Mouse (Mus musculus): ENCODE measurements around the gene Gm11554. TPM values are rescaled to one million over a fixed set of nuclear protein-coding genes. Genes with fewer than 3 reads are reported as not detected.
"Not testable (repeated sequence)": the region's sequence is repeated elsewhere in the genome, so short reads cannot be mapped to it uniquely, and the experiment has no call there.

The Gm11554 gene
- polyA plus RNA-seq (2012; rRNA removed) = not detected in 2 replicates

DNA sequence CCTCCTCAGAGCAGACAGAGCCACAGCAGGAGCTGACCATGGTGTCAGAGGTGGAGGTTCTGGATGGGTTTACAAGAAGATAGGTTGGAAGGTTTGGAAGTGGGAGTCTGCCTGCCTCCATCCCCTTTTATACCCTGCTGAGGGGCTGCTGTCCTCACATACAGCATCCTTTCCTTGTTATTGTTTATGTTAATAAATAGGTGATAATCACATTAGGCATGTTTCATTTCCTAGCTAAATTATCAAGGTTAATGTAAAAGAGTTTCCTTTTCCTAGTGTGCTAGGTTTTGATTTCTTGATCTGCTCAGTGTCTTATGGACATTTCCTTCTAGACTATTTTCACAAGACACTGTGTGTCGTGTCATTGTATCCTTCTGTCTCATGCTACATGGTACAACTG, at the start of gene Gm11554:
Gm11554 (minus strand) TSS at position 101 of the 400 bp plus-strand sequence.
- WGBS = no CpG with 5 or more reads among the region's 1 CpGs
- H3K27me3 ChIP-seq (ENCODE audit: control insufficient read depth, insufficient read depth, low read length); H3K27ac ChIP-seq (ENCODE audit: insufficient read depth, low read length); H3K36me3 ChIP-seq (ENCODE audit: control insufficient read depth, insufficient read depth, low read length); H3K4me1 ChIP-seq (ENCODE audit: control insufficient read depth, insufficient read depth, insufficient read length); DNase-seq (ENCODE audit: low read depth in 1 of 2, low spot score in 2 of 2); H3K4me3 ChIP-seq (ENCODE audit: extremely low read depth, insufficient read depth, insufficient read length): not testable (repeated sequence)

DNA sequence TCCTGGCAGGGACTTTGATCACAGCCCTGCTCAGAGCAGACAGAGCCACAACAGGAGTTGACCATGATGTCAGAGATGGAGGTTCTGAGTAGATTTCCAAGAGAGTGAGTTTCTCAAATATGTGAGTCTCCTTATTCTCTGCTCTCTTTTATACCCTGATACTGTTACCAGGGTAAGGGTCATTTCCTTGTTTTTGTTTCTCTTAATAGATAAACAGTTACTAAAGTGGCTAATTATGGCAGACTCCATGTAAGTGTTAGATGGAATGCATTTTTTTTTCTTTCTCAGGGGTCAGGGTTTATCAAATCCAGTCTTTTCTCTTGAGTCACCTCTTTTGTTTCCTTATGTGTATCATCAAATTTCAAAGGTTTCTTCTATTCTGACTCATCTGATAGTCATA, 47.3 kb upstream of the Gm11554 start, which contains the start of gene Krtap4-16:
Krtap4-16 (minus strand) TSS at position 101 of the 400 bp plus-strand sequence.
- H3K27me3 ChIP-seq (ENCODE audit: control insufficient read depth, insufficient read depth, low read length) = no peaks in the 10 kb centered on the region
- DNase-seq (ENCODE audit: low read depth in 1 of 2, low spot score in 2 of 2) = no peak
- TF ChIP-seq CTCF (IDR thresholded peaks at IDR 0.05; ENCODE audit: extremely low read depth, insufficient read depth, insufficient read length, insufficient replicate concordance) (no peak), POLR2A (IDR thresholded peaks at IDR 0.05; ENCODE audit: low read depth, low read length) (no peak)
- H3K36me3 ChIP-seq (ENCODE audit: control insufficient read depth, insufficient read depth, low read length) = no peaks in the 10 kb centered on the region
- no peak within 1 kb of the TSS for H3K27ac ChIP-seq (ENCODE audit: insufficient read depth, low read length)
- no peak within 1 kb of the TSS for H3K4me3 ChIP-seq (ENCODE audit: extremely low read depth, insufficient read depth, insufficient read length)
- no peaks in the 10 kb centered on the region for H3K4me1 ChIP-seq (ENCODE audit: control insufficient read depth, insufficient read depth, insufficient read length)

DNA sequence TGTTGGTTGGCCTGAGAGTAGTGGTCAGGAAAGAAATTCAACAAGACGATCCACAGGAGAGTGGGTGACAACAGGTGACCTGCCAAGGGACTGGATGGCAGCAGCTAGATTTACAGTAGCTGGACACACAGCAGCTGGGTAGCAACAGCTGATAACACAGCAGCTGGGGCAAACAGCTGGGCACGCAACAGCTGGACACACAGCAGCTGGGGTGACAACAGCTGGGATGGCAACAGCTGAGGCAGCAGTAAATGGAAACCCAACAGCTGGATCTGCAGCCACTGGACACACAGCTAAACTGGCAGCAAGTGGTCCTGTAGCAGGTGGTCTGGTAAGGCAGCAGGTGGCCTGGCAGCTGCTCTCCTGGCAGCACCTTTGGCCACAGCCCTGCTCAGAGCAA, 42.5 kb upstream of the Gm11554 start:
- Histone ChIP-seq H3K36me3 (ENCODE audit: control insufficient read depth, insufficient read depth, low read length) (no peaks in the 10 kb centered on the region), H3K4me1 (ENCODE audit: control insufficient read depth, insufficient read depth, insufficient read length) (no peaks in the 10 kb centered on the region), H3K27ac (ENCODE audit: insufficient read depth, low read length) (no peak overlapping the region), H3K4me3 (ENCODE audit: extremely low read depth, insufficient read depth, insufficient read length) (no peak overlapping the region), H3K27me3 (ENCODE audit: control insufficient read depth, insufficient read depth, low read length) (no peaks in the 10 kb centered on the region)
- TF ChIP-seq POLR2A (IDR thresholded peaks at IDR 0.05; ENCODE audit: low read depth, low read length) (no peak), CTCF (IDR thresholded peaks at IDR 0.05; ENCODE audit: extremely low read depth, insufficient read depth, insufficient read length, insufficient replicate concordance) (no peak)
- no peak for DNase-seq (ENCODE audit: low read depth in 1 of 2, low spot score in 2 of 2)
- 92% methylated on average over 2 of the region's 2 CpGs for WGBS

DNA sequence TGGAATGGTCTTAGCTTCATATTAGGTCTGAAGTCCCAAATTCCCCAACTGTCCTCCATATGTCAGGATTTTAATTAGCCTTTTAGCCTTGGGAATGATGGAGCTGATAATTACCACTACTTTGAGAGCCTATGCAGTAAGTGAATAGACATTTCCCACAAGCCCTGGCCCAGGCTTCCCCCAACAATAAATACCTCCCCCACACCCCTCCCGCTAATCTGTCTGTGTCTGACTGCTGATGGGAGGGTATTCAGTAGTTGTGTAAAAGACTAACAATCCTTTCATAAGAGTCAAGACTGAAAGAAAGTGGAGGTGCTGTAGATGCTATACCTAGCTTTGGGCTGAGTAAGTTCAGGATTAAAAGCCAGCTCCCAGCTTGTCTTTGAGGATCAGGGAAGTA, 37.9 kb upstream of the Gm11554 start:
- no peak for DNase-seq (ENCODE audit: low read depth in 1 of 2, low spot score in 2 of 2)
- no peak for TF ChIP-seq CTCF (IDR thresholded peaks at IDR 0.05; ENCODE audit: extremely low read depth, insufficient read depth, insufficient read length, insufficient replicate concordance)
- no peak for TF ChIP-seq POLR2A (IDR thresholded peaks at IDR 0.05; ENCODE audit: low read depth, low read length)
- H3K4me1 ChIP-seq (ENCODE audit: control insufficient read depth, insufficient read depth, insufficient read length) = no peaks in the 10 kb centered on the region
- H3K36me3 ChIP-seq (ENCODE audit: control insufficient read depth, insufficient read depth, low read length) = no peaks in the 10 kb centered on the region
- no peak overlapping the region for H3K27ac ChIP-seq (ENCODE audit: insufficient read depth, low read length)
- WGBS = 78% methylated on average over 1 of the region's 1 CpGs
- H3K27me3 ChIP-seq (ENCODE audit: control insufficient read depth, insufficient read depth, low read length) = no peaks in the 10 kb centered on the region
- H3K4me3 ChIP-seq (ENCODE audit: extremely low read depth, insufficient read depth, insufficient read length) = no peak overlapping the region

DNA sequence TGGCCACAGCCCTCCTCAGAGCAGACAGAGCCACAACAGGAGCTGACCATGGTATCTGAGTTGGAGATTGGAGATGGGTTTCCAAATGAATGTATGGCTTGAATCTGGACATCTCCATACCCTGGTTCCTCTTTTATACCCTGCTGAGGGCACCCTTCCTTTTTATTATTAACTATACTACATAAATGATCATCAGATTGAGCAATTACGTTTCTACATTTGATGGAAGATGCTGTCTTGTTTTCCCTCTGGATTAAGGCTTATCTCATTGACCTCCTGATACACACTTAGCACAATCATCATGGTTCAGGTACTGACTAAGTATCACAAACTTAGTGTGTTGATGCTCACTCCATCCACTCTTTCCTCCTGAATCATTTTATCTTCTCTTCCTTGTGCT, 33.7 kb upstream of the Gm11554 start, which contains the start of gene 2300003K06Rik:
2300003K06Rik (minus strand) TSS at position 101 of the 400 bp plus-strand sequence.
- Histone ChIP-seq H3K4me1 (ENCODE audit: control insufficient read depth, insufficient read depth, insufficient read length) (no peaks in the 10 kb centered on the region), H3K36me3 (ENCODE audit: control insufficient read depth, insufficient read depth, low read length) (no peaks in the 10 kb centered on the region), H3K4me3 (ENCODE audit: extremely low read depth, insufficient read depth, insufficient read length) (no peak within 1 kb of the TSS), H3K27me3 (ENCODE audit: control insufficient read depth, insufficient read depth, low read length) (no peaks in the 10 kb centered on the region), H3K27ac (ENCODE audit: insufficient read depth, low read length) (no peak within 1 kb of the TSS)
- 76% methylated on average over 1 of the region's 1 CpGs for WGBS
- DNase-seq (ENCODE audit: low read depth in 1 of 2, low spot score in 2 of 2) = no peak
- no peak for TF ChIP-seq CTCF (IDR thresholded peaks at IDR 0.05; ENCODE audit: extremely low read depth, insufficient read depth, insufficient read length, insufficient replicate concordance)
- TF ChIP-seq POLR2A (IDR thresholded peaks at IDR 0.05; ENCODE audit: low read depth, low read length) = no peak

DNA sequence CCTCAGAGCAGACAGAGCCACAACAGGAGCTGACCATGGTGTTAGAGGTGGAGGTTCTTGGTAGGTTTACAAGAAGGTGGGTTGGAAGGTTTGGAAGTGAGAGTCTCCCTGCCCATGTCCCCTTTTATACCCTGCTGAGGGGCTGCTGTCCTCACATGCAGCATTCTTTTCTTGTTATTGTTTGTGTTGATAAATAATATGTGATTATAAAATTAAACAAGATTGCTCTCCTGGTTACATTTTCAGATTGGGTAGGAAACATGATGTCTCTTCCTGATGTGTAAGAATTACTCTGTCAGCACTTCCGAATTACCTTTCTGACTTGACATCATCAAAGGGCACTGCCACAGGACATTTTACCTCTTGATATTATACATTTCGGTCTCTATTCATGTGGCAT, 11.3 kb upstream of the Gm11554 start, which contains the start of gene Gm11564:
Gm11564 (minus strand) TSS at position 101 of the 400 bp plus-strand sequence.
- H3K27ac ChIP-seq (ENCODE audit: insufficient read depth, low read length); DNase-seq (ENCODE audit: low read depth in 1 of 2, low spot score in 2 of 2); H3K4me1 ChIP-seq (ENCODE audit: control insufficient read depth, insufficient read depth, insufficient read length); H3K36me3 ChIP-seq (ENCODE audit: control insufficient read depth, insufficient read depth, low read length); H3K4me3 ChIP-seq (ENCODE audit: extremely low read depth, insufficient read depth, insufficient read length); H3K27me3 ChIP-seq (ENCODE audit: control insufficient read depth, insufficient read depth, low read length): not testable (repeated sequence)
- WGBS = 74% methylated on average over 2 of the region's 2 CpGs

DNA sequence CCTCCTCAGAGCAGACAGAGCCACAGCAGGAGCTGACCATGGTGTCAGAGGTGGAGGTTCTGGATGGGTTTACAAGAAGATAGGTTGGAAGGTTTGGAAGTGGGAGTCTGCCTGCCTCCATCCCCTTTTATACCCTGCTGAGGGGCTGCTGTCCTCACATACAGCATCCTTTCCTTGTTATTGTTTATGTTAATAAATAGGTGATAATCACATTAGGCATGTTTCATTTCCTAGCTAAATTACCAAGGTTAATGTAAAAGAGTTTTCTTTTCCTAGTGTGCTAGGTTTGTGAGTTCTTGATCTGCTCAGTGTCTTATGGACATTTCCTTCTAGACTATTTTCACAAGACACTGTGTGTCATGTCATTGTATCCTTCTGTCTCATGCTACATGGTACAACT, 5.5 kb upstream of the Gm11554 start, which contains the start of gene Krtap4-13:
Krtap4-13 (minus strand) TSS at position 101 of the 400 bp plus-strand sequence.
- H3K27me3 ChIP-seq (ENCODE audit: control insufficient read depth, insufficient read depth, low read length); DNase-seq (ENCODE audit: low read depth in 1 of 2, low spot score in 2 of 2); H3K27ac ChIP-seq (ENCODE audit: insufficient read depth, low read length); H3K36me3 ChIP-seq (ENCODE audit: control insufficient read depth, insufficient read depth, low read length); H3K4me1 ChIP-seq (ENCODE audit: control insufficient read depth, insufficient read depth, insufficient read length); H3K4me3 ChIP-seq (ENCODE audit: extremely low read depth, insufficient read depth, insufficient read length): not testable (repeated sequence)

DNA sequence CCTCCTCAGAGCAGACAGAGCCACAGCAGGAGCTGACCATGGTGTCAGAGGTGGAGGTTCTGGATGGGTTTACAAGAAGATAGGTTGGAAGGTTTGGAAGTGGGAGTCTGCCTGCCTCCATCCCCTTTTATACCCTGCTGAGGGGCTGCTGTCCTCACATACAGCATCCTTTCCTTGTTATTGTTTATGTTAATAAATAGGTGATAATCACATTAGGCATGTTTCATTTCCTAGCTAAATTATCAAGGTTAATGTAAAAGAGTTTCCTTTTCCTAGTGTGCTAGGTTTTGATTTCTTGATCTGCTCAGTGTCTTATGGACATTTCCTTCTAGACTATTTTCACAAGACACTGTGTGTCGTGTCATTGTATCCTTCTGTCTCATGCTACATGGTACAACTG, 5.4 kb downstream of the Gm11554 start, which contains the start of gene Gm11569:
Gm11569 (minus strand) TSS at position 101 of the 400 bp plus-strand sequence.
- not testable (repeated sequence) for H3K4me1 ChIP-seq (ENCODE audit: control insufficient read depth, insufficient read depth, insufficient read length); H3K27me3 ChIP-seq (ENCODE audit: control insufficient read depth, insufficient read depth, low read length); H3K4me3 ChIP-seq (ENCODE audit: extremely low read depth, insufficient read depth, insufficient read length); H3K27ac ChIP-seq (ENCODE audit: insufficient read depth, low read length); H3K36me3 ChIP-seq (ENCODE audit: control insufficient read depth, insufficient read depth, low read length); DNase-seq (ENCODE audit: low read depth in 1 of 2, low spot score in 2 of 2)
- no CpG with 5 or more reads among the region's 1 CpGs for WGBS
